Mouse (Mus musculus): Measurements from ENCODE around the gene Mtx1. TPM values are rescaled to one million over a fixed set of nuclear protein-coding genes. Genes with fewer than 3 reads are reported as not detected.

The Mtx1 gene
- 10 to 100 TPM; 32.0 to 44.5 (median 38.3) TPM for total RNA-seq (2022)

GRCm38 (mm10) chr3:89226900-89227299, at the start of gene Mtx1:
Gene Mtx1, minus strand, starts transcription at chr3:89227088.
- DNase-seq (ENCODE audit: low spot score in 2 of 2), result no peak

- DNase-seq (ENCODE audit: low spot score in 2 of 2), result no peak
Measured at GRCm38 (mm10) chr3:89276061-89276460, 49.2 kb upstream of the Mtx1 start.

GRCm38 (mm10) chr3:89271760-89272159, 44.9 kb upstream of the Mtx1 start:
- no peak for DNase-seq (ENCODE audit: low spot score in 2 of 2)

GRCm38 (mm10) chr3:89270891-89271290, 44.0 kb upstream of the Mtx1 start:
- no peak for DNase-seq (ENCODE audit: low spot score in 2 of 2)

GRCm38 (mm10) chr3:89270051-89270755, 43.3 kb upstream of the Mtx1 start, which contains the start of gene Slc50a1:
Gene Slc50a1, minus strand, starts transcription at chr3:89270570.
- DNase-seq (ENCODE audit: low spot score in 2 of 2), result peak; percentile 73 to 82

- DNase-seq (ENCODE audit: low spot score in 2 of 2), result no peak
Measured at GRCm38 (mm10) chr3:89268916-89269315, 42.0 kb upstream of the Mtx1 start.

GRCm38 (mm10) chr3:89266439-89266893, 39.6 kb upstream of the Mtx1 start:
- peak in 1 of 2 experiments; percentile 61 for DNase-seq (ENCODE audit: low spot score in 2 of 2)

- DNase-seq (ENCODE audit: low spot score in 2 of 2), result no peak
Measured at GRCm38 (mm10) chr3:89262417-89262816, 35.5 kb upstream of the Mtx1 start.

- DNase-seq (ENCODE audit: low spot score in 2 of 2), result no peak
Measured at GRCm38 (mm10) chr3:89260211-89260610, 33.3 kb upstream of the Mtx1 start.

- DNase-seq (ENCODE audit: low spot score in 2 of 2), result no peak
Measured at GRCm38 (mm10) chr3:89259076-89259475, 32.2 kb upstream of the Mtx1 start, which contains the start of gene Dpm3. Gene Dpm3, plus strand, starts transcription at chr3:89259358.

- no peak for DNase-seq (ENCODE audit: low spot score in 2 of 2)
Measured at GRCm38 (mm10) chr3:89256177-89256576, 29.3 kb upstream of the Mtx1 start.

- DNase-seq (ENCODE audit: low spot score in 2 of 2), result no peak
Measured at GRCm38 (mm10) chr3:89254994-89255393, 28.1 kb upstream of the Mtx1 start.

- DNase-seq (ENCODE audit: low spot score in 2 of 2), result no peak
Measured at GRCm38 (mm10) chr3:89251365-89251895, 24.5 kb upstream of the Mtx1 start.

- no peak for DNase-seq (ENCODE audit: low spot score in 2 of 2)
Measured at GRCm38 (mm10) chr3:89250435-89251040, 23.6 kb upstream of the Mtx1 start.

- no peak for DNase-seq (ENCODE audit: low spot score in 2 of 2)
Measured at GRCm38 (mm10) chr3:89247466-89247865, 20.6 kb upstream of the Mtx1 start.

GRCm38 (mm10) chr3:89246261-89247100, 19.6 kb upstream of the Mtx1 start, which contains the start of gene Trim46:
Gene Trim46, minus strand, starts transcription at chr3:89246309.
- peak; percentile 73 to 82 for DNase-seq (ENCODE audit: low spot score in 2 of 2)

GRCm38 (mm10) chr3:89245688-89246171, 18.8 kb upstream of the Mtx1 start, which contains the start of gene Krtcap2:
Gene Krtcap2, plus strand, starts transcription at chr3:89245966.
- no peak for DNase-seq (ENCODE audit: low spot score in 2 of 2)

GRCm38 (mm10) chr3:89244982-89245687, 18.2 kb upstream of the Mtx1 start:
- no peak for DNase-seq (ENCODE audit: low spot score in 2 of 2)

- DNase-seq (ENCODE audit: low spot score in 2 of 2), result no peak
Measured at GRCm38 (mm10) chr3:89244158-89244981, 17.5 kb upstream of the Mtx1 start.

- DNase-seq (ENCODE audit: low spot score in 2 of 2), result no peak
Measured at GRCm38 (mm10) chr3:89243609-89244008, 16.7 kb upstream of the Mtx1 start.
